In genomic region chr6:61078559-61078958, GRCm38 (mm10) we compare ENCODE assay signal across 31 mouse cellular contexts.
"Had no signal": no experiment of that assay in that cellular context is flagged by ENCODE, and none has a peak within 500 bp of the region (broad histone marks: within the 10 kb centered on the region; RNA-seq: fewer than 3 reads in every experiment).

No protein-coding gene starts in this region.

- H3K4me1 ChIP-seq: limb, embryonic 15.5 days; liver, embryonic 12.5 days; liver, embryonic 13.5 days; liver, embryonic 15.5 days; lung, embryonic 15.5 days; megakaryocyte, embryonic 14.5 days; midbrain, embryonic 15.5 days; neural tube, embryonic 12.5 days had no signal

- ATAC-seq: liver, embryonic 12.5 days; liver, postnatal 0 days; lung, postnatal 0 days; midbrain, embryonic 13.5 days; midbrain, embryonic 15.5 days; midbrain, embryonic 16.5 days had no signal

- H3K36me3 ChIP-seq: limb, embryonic 10.5 days; limb, embryonic 12.5 days; limb, embryonic 13.5 days; limb, embryonic 15.5 days; liver, embryonic 12.5 days; liver, embryonic 13.5 days; liver, embryonic 15.5 days; lung, embryonic 15.5 days; midbrain, embryonic 10.5 days; midbrain, embryonic 12.5 days; midbrain, embryonic 13.5 days; midbrain, embryonic 15.5 days; neural tube, embryonic 12.5 days had no signal

- H3K27ac ChIP-seq: limb, embryonic 10.5 days; limb, embryonic 12.5 days; limb, embryonic 13.5 days; limb, embryonic 15.5 days; liver, embryonic 12.5 days; liver, embryonic 13.5 days; liver, embryonic 14.5 days; liver, embryonic 15.5 days; lung, embryonic 15.5 days; macrophage; midbrain, embryonic 10.5 days; midbrain, embryonic 12.5 days; midbrain, embryonic 13.5 days; midbrain, embryonic 15.5 days; neural tube, embryonic 12.5 days had no signal

- H3K9me3 ChIP-seq: limb, embryonic 10.5 days; limb, embryonic 12.5 days; limb, embryonic 13.5 days; limb, embryonic 15.5 days; liver, embryonic 12.5 days; liver, embryonic 13.5 days; liver, embryonic 15.5 days; lung, embryonic 15.5 days; megakaryocyte, embryonic 14.5 days; midbrain, embryonic 10.5 days; midbrain, embryonic 12.5 days; midbrain, embryonic 13.5 days; midbrain, embryonic 15.5 days; neural tube, embryonic 12.5 days had no signal

- H3K4me3 ChIP-seq: limb, embryonic 10.5 days; limb, embryonic 12.5 days; limb, embryonic 13.5 days; limb, embryonic 15.5 days; liver, embryonic 12.5 days; liver, embryonic 13.5 days; liver, embryonic 15.5 days; lung, embryonic 15.5 days; megakaryocyte, embryonic 14.5 days; midbrain, embryonic 10.5 days; midbrain, embryonic 12.5 days; midbrain, embryonic 13.5 days; midbrain, embryonic 15.5 days; myocyte; neural tube, embryonic 12.5 days had no signal

- H3K4me2 ChIP-seq: limb, embryonic 12.5 days; limb, embryonic 13.5 days; limb, embryonic 15.5 days; liver, embryonic 12.5 days; liver, embryonic 13.5 days; liver, embryonic 15.5 days; lung, embryonic 14.5 days; lung, embryonic 15.5 days; midbrain, embryonic 11.5 days; midbrain, embryonic 12.5 days; midbrain, embryonic 13.5 days; midbrain, embryonic 15.5 days; neural tube, embryonic 12.5 days had no signal

- H3K27me3 ChIP-seq: limb, embryonic 12.5 days; limb, embryonic 13.5 days; limb, embryonic 15.5 days; liver, embryonic 12.5 days; liver, embryonic 13.5 days; liver, embryonic 15.5 days; lung, embryonic 15.5 days; megakaryocyte, embryonic 14.5 days; midbrain, embryonic 12.5 days; midbrain, embryonic 13.5 days; midbrain, embryonic 15.5 days; neural tube, embryonic 12.5 days had no signal

- DNase-seq: left cerebral cortex, postnatal 4 days; liver; liver, embryonic 13.5 days; liver, postnatal 0 days; lung, adult 18-20 months; lung, adult 2 months; lung, embryonic 14.5 days; lung, postnatal 10 days; lung, postnatal 14 days; lung, postnatal 36 days; lung, postnatal 4 days; midbrain, embryonic 14.5 days had no signal

- H3K9ac ChIP-seq: limb, embryonic 12.5 days; limb, embryonic 13.5 days; limb, embryonic 15.5 days; liver, embryonic 12.5 days; liver, embryonic 13.5 days; liver, embryonic 14.5 days; liver, embryonic 15.5 days; liver, postnatal 0 days; lung, embryonic 14.5 days; lung, embryonic 15.5 days; midbrain, embryonic 12.5 days; midbrain, embryonic 13.5 days; midbrain, embryonic 15.5 days; neural tube, embryonic 12.5 days had no signal
